In the genomic region with DNA sequence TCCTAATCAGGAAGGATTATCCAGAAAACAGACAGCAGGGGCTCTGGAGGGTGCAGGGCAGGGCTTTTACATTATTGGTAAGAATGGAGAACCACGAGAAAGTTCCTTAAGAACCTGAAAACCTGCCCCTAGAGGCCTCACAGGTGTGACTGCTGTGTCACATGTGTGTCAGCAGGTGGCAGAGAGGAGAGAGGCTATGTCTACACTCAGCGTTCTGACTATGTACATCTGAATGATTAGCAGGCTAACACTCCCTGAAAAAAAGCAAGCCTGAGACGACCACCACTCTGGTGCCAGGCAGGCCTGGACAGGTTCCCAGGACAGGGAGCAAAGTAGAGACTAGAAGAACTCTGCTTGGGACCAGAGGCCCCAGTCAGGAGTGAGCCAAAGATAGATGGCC, we compare ENCODE assay signal across 12 mouse cellular contexts. TPM values are rescaled to one million over a fixed set of nuclear protein-coding genes. Genes with fewer than 3 reads are reported as not detected.
A peak's percentile ranks its signal among the peaks of the same experiment; 100 is the strongest.
DNase-seq lines count a peak whose midpoint lies in the region; ATAC-seq and TF ChIP-seq lines count a peak whose summit lies in the region.
"Had no signal": no experiment of that assay in that cellular context is flagged by ENCODE, and none has a peak within 500 bp of the region (broad histone marks: within the 10 kb centered on the region; RNA-seq: fewer than 3 reads in every experiment).

No protein-coding gene starts in this region.

- H3K27ac ChIP-seq in kidney, adult 2 months (ENCODE audit: insufficient read depth, low read depth, low read length), result no peak overlapping the region
- no peak overlapping the region for H3K27ac ChIP-seq in kidney, embryonic 15.5 days
- no peak overlapping the region for H3K27ac ChIP-seq in MEL (ENCODE audit: control insufficient read depth, low read depth, low read length)
- H3K27ac ChIP-seq in hindbrain, embryonic 10.5 days, result no peak overlapping the region
- H3K27ac ChIP-seq: forebrain, embryonic 12.5 days; limb, embryonic 12.5 days had no signal

- peak; percentile 51 for DNase-seq in kidney, adult 2 months
- peak; percentile 13 for DNase-seq in MEL (ENCODE audit: low read depth, low spot score)
- peak; percentile 23 for DNase-seq in kidney, postnatal 10 days
- peak; percentile 52 for DNase-seq in thymus, postnatal 0 days (ENCODE audit: low spot score)
- DNase-seq in hindbrain, embryonic 10.5 days (ENCODE audit: low spot score), result no peak
- no peak for DNase-seq in right cerebral cortex, adult 2 months (ENCODE audit: low spot score in 2 of 2)
- DNase-seq in adrenal gland, adult 2 months, result no peak
- DNase-seq: cerebellum, adult 8-10 months had no signal

- no peak for ATAC-seq in kidney, embryonic 15.5 days (replicated peaks; ENCODE audit: low FRiP score)

- no peaks in the 10 kb centered on the region for H3K27me3 ChIP-seq in kidney, adult 2 months (replicated peaks; ENCODE audit: control insufficient read depth, insufficient read depth, low read length)
- H3K27me3 ChIP-seq in kidney, embryonic 15.5 days, result no peaks in the 10 kb centered on the region
- no peaks in the 10 kb centered on the region; a peak in 2 of 4 replicates for H3K27me3 ChIP-seq in MEL (ENCODE audit: control insufficient read depth in 1 of 2, insufficient read depth in 2 of 2, low read length in 2 of 2)
- H3K27me3 ChIP-seq in hindbrain, embryonic 10.5 days (ENCODE audit: insufficient read depth, poor library complexity, severe bottlenecking), result no peaks in the 10 kb centered on the region
- H3K27me3 ChIP-seq: forebrain, embryonic 12.5 days; limb, embryonic 12.5 days had no signal

- H3K36me3 ChIP-seq in kidney, adult 2 months (ENCODE audit: control insufficient read depth, insufficient read depth, low read length), result no peaks in the 10 kb centered on the region
- H3K36me3 ChIP-seq in kidney, embryonic 15.5 days, result no peaks in the 10 kb centered on the region
- H3K36me3 ChIP-seq in MEL (ENCODE audit: control insufficient read depth in 1 of 2, insufficient read depth in 2 of 2, low read length in 2 of 2), result no peaks in the 10 kb centered on the region
- no peaks in the 10 kb centered on the region for H3K36me3 ChIP-seq in hindbrain, embryonic 10.5 days
- H3K36me3 ChIP-seq: forebrain, embryonic 12.5 days; limb, embryonic 12.5 days had no signal

- TF ChIP-seq EP300 in MEL (IDR thresholded peaks at IDR 0.05; ENCODE audit: low read depth in 1 of 2, low read length in 2 of 2), result no peak

- H3K9ac ChIP-seq in kidney, embryonic 15.5 days, result no peak overlapping the region
- no peak overlapping the region for H3K9ac ChIP-seq in MEL (ENCODE audit: control insufficient read depth, low read depth, low read length, poor library complexity, severe bottlenecking)
- H3K9ac ChIP-seq: forebrain, embryonic 12.5 days; limb, embryonic 12.5 days had no signal

- TF ChIP-seq CTCF in kidney, adult 2 months (conservative IDR thresholded peaks at IDR 0.05; ENCODE audit: insufficient read depth, insufficient read length, low read depth, low read length), result peak; percentile 72
- TF ChIP-seq CTCF in MEL (IDR thresholded peaks at IDR 0.05 in 2 of 3, conservative IDR thresholded peaks at IDR 0.05 in 1 of 3; ENCODE audit: control insufficient read depth in 1 of 3, insufficient read depth in 1 of 3, low read depth in 2 of 3, low read length in 3 of 3, poor library complexity in 1 of 3, severe bottlenecking in 1 of 3), result peak in 1 of 3 experiments; percentile 44; a peak in 3 of 6 replicates

- no peak overlapping the region for H3K4me2 ChIP-seq in kidney, embryonic 15.5 days
- H3K4me2 ChIP-seq: forebrain, embryonic 12.5 days; limb, embryonic 12.5 days had no signal

- H3K79me2 ChIP-seq in MEL (ENCODE audit: control insufficient read depth, insufficient read depth, low read length, poor library complexity), result no peaks in the 10 kb centered on the region

- 18% methylated on average over 3 of the region's 3 CpGs for WGBS in kidney, adult 2 months
- 35% methylated on average over 3 of the region's 3 CpGs for WGBS in kidney, embryonic 15.5 days
- WGBS in hindbrain, embryonic 10.5 days, result 41% methylated on average over 3 of the region's 3 CpGs

- no peaks in the 10 kb centered on the region for H3K4me1 ChIP-seq in kidney, adult 2 months (ENCODE audit: control insufficient read depth, insufficient read depth, low read length)
- H3K4me1 ChIP-seq in kidney, embryonic 15.5 days, result no peaks in the 10 kb centered on the region
- H3K4me1 ChIP-seq in MEL (ENCODE audit: control insufficient read depth in 1 of 2, insufficient read depth in 2 of 2, low read length in 2 of 2), result no peaks in the 10 kb centered on the region
- H3K4me1 ChIP-seq in hindbrain, embryonic 10.5 days (replicated peaks), result no peaks in the 10 kb centered on the region
- H3K4me1 ChIP-seq: forebrain, embryonic 12.5 days; limb, embryonic 12.5 days had no signal

- H3K4me3 ChIP-seq in kidney, adult 2 months (ENCODE audit: insufficient read depth, low read depth, low read length), result no peak overlapping the region
- no peak overlapping the region for H3K4me3 ChIP-seq in kidney, embryonic 15.5 days (replicated peaks)
- no peak overlapping the region for H3K4me3 ChIP-seq in MEL (ENCODE audit: control insufficient read depth in 1 of 2, insufficient read depth in 1 of 2, low read depth in 2 of 2, low read length in 2 of 2)
- H3K4me3 ChIP-seq in hindbrain, embryonic 10.5 days, result no peak overlapping the region
- H3K4me3 ChIP-seq: forebrain, embryonic 12.5 days; limb, embryonic 12.5 days had no signal

- H3K9me3 ChIP-seq in kidney, embryonic 15.5 days (replicated peaks), result no peaks in the 10 kb centered on the region
- H3K9me3 ChIP-seq in MEL (replicated peaks; ENCODE audit: insufficient read depth, low read length), result no peaks in the 10 kb centered on the region
- no peaks in the 10 kb centered on the region for H3K9me3 ChIP-seq in hindbrain, embryonic 10.5 days
- H3K9me3 ChIP-seq: forebrain, embryonic 12.5 days; limb, embryonic 12.5 days had no signal

- TF ChIP-seq RAD21 in MEL (IDR thresholded peaks at IDR 0.05; ENCODE audit: low read depth, low read length), result no peak; the same call in 1 of the 2 replicates

- TF ChIP-seq POLR2A in kidney, adult 2 months (IDR thresholded peaks at IDR 0.05; ENCODE audit: low read depth, low read length), result no peak
- no peak for TF ChIP-seq POLR2A in MEL (IDR thresholded peaks at IDR 0.05; ENCODE audit: control insufficient read depth in 1 of 2, insufficient read depth in 1 of 2, low read depth in 1 of 2, low read length in 2 of 2, poor library complexity in 1 of 2)

TF ChIP-seq in MEL, 35 proteins besides CTCF, POLR2A, EP300 and RAD21:
- no peak for TF ChIP-seq CHD1 (IDR thresholded peaks at IDR 0.05; ENCODE audit: low read depth, low read length)
- TF ChIP-seq SMC3 (IDR thresholded peaks at IDR 0.05; ENCODE audit: low read depth, low read length), result peak; percentile 51
- TF ChIP-seq MYC (IDR thresholded peaks at IDR 0.05; ENCODE audit: low read depth, low read length), result no peak

RNA-seq across cellular contexts. Expression of a gene that starts 23.8 kb away (rescaled TPM):
- 0.06 TPM in 1 of 2 replicates, not detected in the other for polyA plus RNA-seq in kidney, adult 2 months (2012; rRNA removed)
- not detected in 2 replicates for polyA plus RNA-seq in kidney, embryonic 15.5 days (2015; fragmentation: Nextera tagmentation; extraction: Ambion mirVana)
- not detected in 2 replicates for total RNA-seq in MEL (2012; rRNA removed)
- polyA plus RNA-seq in MEL (2012; ENCODE audit: insufficient read depth in 1 of 2, insufficient read length in 2 of 2, low read depth in 1 of 2, low replicate concordance in 2 of 2, missing spikeins in 1 of 2), result not detected
- polyA plus RNA-seq in thymus, postnatal 0 days (2015; fragmentation: Nextera tagmentation; extraction: Ambion mirVana), result not detected in 2 replicates
- not detected in 2 replicates for polyA plus RNA-seq in hindbrain, embryonic 10.5 days (2016; fragmentation: Nextera tagmentation; extraction: Ambion mirVana)
- not detected for total RNA-seq in adrenal gland, adult 2 months (2021)
- polyA plus RNA-seq in adrenal gland, adult 2 months (2012; rRNA removed), result not detected in 2 replicates
- total RNA-seq: heart, postnatal 14 days had no signal
- polyA plus RNA-seq: limb, embryonic 12.5 days had no signal

RNA-seq across cellular contexts. Expression of a gene that starts 49.3 kb away (rescaled TPM):
- polyA plus RNA-seq in kidney, adult 2 months (2012; rRNA removed), result 9.6 and 10.3 TPM in 2 replicates
- 39.0 and 42.9 TPM in 2 replicates for polyA plus RNA-seq in kidney, embryonic 15.5 days (2015; fragmentation: Nextera tagmentation; extraction: Ambion mirVana)
- 13.0 and 13.2 TPM in 2 replicates for total RNA-seq in MEL (2012; rRNA removed)
- 10 to 100 TPM in 1 of 2 experiments, not detected in 1; 20.1 TPM for polyA plus RNA-seq in MEL (2012; ENCODE audit: insufficient read depth in 1 of 2, insufficient read length in 2 of 2, low read depth in 1 of 2, low replicate concordance in 2 of 2, missing spikeins in 1 of 2)
- 12.2 and 14.4 TPM in 2 replicates for polyA plus RNA-seq in thymus, postnatal 0 days (2015; fragmentation: Nextera tagmentation; extraction: Ambion mirVana)
- polyA plus RNA-seq in hindbrain, embryonic 10.5 days (2016; fragmentation: Nextera tagmentation; extraction: Ambion mirVana), result 40.1 and 46.5 TPM in 2 replicates
- total RNA-seq in adrenal gland, adult 2 months (2021), result 10 to 100 TPM; 18.1 to 25.8 TPM
- 1.8 and 2.1 TPM in 2 replicates for polyA plus RNA-seq in adrenal gland, adult 2 months (2012; rRNA removed)

Comparison
In these comparisons a context has a peak if more than half of its experiments do, and no peak if none do; other contexts are left out.
1. DNase-seq: peak in kidney, adult 2 months (single experiment), MEL (single experiment), kidney, postnatal 10 days (single experiment) and thymus, postnatal 0 days (single experiment); none in hindbrain, embryonic 10.5 days (single experiment), right cerebral cortex, adult 2 months (0 of 2) and adrenal gland, adult 2 months (single experiment).